Mouse (Mus musculus): Measurements from ENCODE around the gene Kif21a. TPM values are rescaled to one million over a fixed set of nuclear protein-coding genes. Genes with fewer than 3 reads are reported as not detected.

Kif21a gene
- polyA plus RNA-seq, 1 experiment = 24.2 TPM

DNA sequence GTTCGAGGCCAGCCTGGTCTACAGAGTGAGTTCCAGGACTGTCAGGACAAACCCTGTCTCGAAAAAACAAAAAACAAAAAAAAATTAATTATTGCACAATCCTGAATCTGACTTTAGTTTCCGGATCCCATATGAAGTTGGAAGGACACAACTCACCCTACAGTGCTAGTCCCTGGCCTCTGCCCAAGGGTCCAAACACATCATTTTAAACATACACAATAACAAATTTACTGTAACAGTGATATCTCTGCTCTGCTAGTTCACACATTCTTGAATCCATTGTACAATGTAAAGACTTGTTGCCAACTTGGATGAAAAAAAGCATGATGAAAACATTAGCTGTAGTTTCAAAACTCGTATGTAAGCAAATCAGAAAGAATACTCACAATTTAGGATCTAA, 6.5 kb downstream of the Kif21a start:
- no peaks in the 10 kb centered on the region for H3K27me3 ChIP-seq (replicated peaks; ENCODE audit: control insufficient read depth, insufficient read depth, low read length)
- no peak overlapping the region for H3K27ac ChIP-seq (ENCODE audit: insufficient read depth, low read depth, low read length)
- no peak for TF ChIP-seq CTCF (conservative IDR thresholded peaks at IDR 0.05; ENCODE audit: insufficient read depth, insufficient read length, low read depth, low read length)
- TF ChIP-seq POLR2A (IDR thresholded peaks at IDR 0.05; ENCODE audit: low read depth, low read length) = no peak
- H3K4me3 ChIP-seq (ENCODE audit: insufficient read depth, low read depth, low read length) = no peak overlapping the region
- no peak for DNase-seq
- H3K4me1 ChIP-seq (ENCODE audit: control insufficient read depth, insufficient read depth, low read length) = peaks cover 11% of the 10 kb centered on the region; the same call in 1 of the 2 replicates
- WGBS = 91% methylated on average over 4 of the region's 4 CpGs
- H3K36me3 ChIP-seq (ENCODE audit: control insufficient read depth, insufficient read depth, low read length) = no peaks in the 10 kb centered on the region

- H3K36me3 ChIP-seq (ENCODE audit: control insufficient read depth, insufficient read depth, low read length) = no peaks in the 10 kb centered on the region
- no peak for DNase-seq
- WGBS = 78% methylated on average over 5 of the region's 5 CpGs
- H3K27me3 ChIP-seq (replicated peaks; ENCODE audit: control insufficient read depth, insufficient read depth, low read length) = no peaks in the 10 kb centered on the region
- TF ChIP-seq POLR2A (IDR thresholded peaks at IDR 0.05; ENCODE audit: low read depth, low read length) (no peak), CTCF (conservative IDR thresholded peaks at IDR 0.05; ENCODE audit: insufficient read depth, insufficient read length, low read depth, low read length) (no peak)
- no peak overlapping the region for H3K27ac ChIP-seq (ENCODE audit: insufficient read depth, low read depth, low read length)
- H3K4me3 ChIP-seq (ENCODE audit: insufficient read depth, low read depth, low read length) = no peak overlapping the region
- H3K4me1 ChIP-seq (ENCODE audit: control insufficient read depth, insufficient read depth, low read length) = peaks cover 8% of the 10 kb centered on the region; the same call in 1 of the 2 replicates
Measured at GRCm38 (mm10) chr15:91038860-91039259, 10.9 kb downstream of the Kif21a start.

- TF ChIP-seq CTCF (conservative IDR thresholded peaks at IDR 0.05; ENCODE audit: insufficient read depth, insufficient read length, low read depth, low read length) = no peak
- TF ChIP-seq POLR2A (IDR thresholded peaks at IDR 0.05; ENCODE audit: low read depth, low read length) = no peak
- no peak overlapping the region for H3K4me3 ChIP-seq (ENCODE audit: insufficient read depth, low read depth, low read length)
- 51% methylated on average over 4 of the region's 4 CpGs for WGBS
- H3K27ac ChIP-seq (ENCODE audit: insufficient read depth, low read depth, low read length) = peak overlapping the region; percentile 95
- no peaks in the 10 kb centered on the region for H3K27me3 ChIP-seq (replicated peaks; ENCODE audit: control insufficient read depth, insufficient read depth, low read length)
- no peaks in the 10 kb centered on the region for H3K36me3 ChIP-seq (ENCODE audit: control insufficient read depth, insufficient read depth, low read length)
- peak; percentile 67 for DNase-seq
- peaks cover 14% of the 10 kb centered on the region; the same call in 1 of the 2 replicates for H3K4me1 ChIP-seq (ENCODE audit: control insufficient read depth, insufficient read depth, low read length)
Measured at GRCm38 (mm10) chr15:91034090-91034489, 15.7 kb downstream of the Kif21a start.

- 80% methylated on average over 6 of the region's 6 CpGs for WGBS
- no peak overlapping the region for H3K4me3 ChIP-seq (ENCODE audit: insufficient read depth, low read depth, low read length)
Measured at GRCm38 (mm10) chr15:91033529-91033928, 16.2 kb downstream of the Kif21a start.

GRCm38 (mm10) chr15:91028962-91029361, 20.8 kb downstream of the Kif21a start:
- Histone ChIP-seq H3K4me1 (ENCODE audit: control insufficient read depth, insufficient read depth, low read length) (peaks cover 6% of the 10 kb centered on the region; the same call in 1 of the 2 replicates), H3K36me3 (ENCODE audit: control insufficient read depth, insufficient read depth, low read length) (no peaks in the 10 kb centered on the region), H3K27me3 (replicated peaks; ENCODE audit: control insufficient read depth, insufficient read depth, low read length) (no peaks in the 10 kb centered on the region), H3K4me3 (ENCODE audit: insufficient read depth, low read depth, low read length) (no peak overlapping the region), H3K27ac (ENCODE audit: insufficient read depth, low read depth, low read length) (no peak overlapping the region)
- 90% methylated on average over 10 of the region's 10 CpGs for WGBS
- no peak for DNase-seq
- TF ChIP-seq CTCF (conservative IDR thresholded peaks at IDR 0.05; ENCODE audit: insufficient read depth, insufficient read length, low read depth, low read length) (no peak), POLR2A (IDR thresholded peaks at IDR 0.05; ENCODE audit: low read depth, low read length) (no peak)

More at GRCm38 (mm10) chr15:91033529-91033928, 16.2 kb downstream of the Kif21a start:
- Histone ChIP-seq H3K4me1 (ENCODE audit: control insufficient read depth, insufficient read depth, low read length) (peaks cover 14% of the 10 kb centered on the region; the same call in 1 of the 2 replicates), H3K36me3 (ENCODE audit: control insufficient read depth, insufficient read depth, low read length) (no peaks in the 10 kb centered on the region), H3K27ac (ENCODE audit: insufficient read depth, low read depth, low read length) (no peak overlapping the region), H3K27me3 (replicated peaks; ENCODE audit: control insufficient read depth, insufficient read depth, low read length) (no peaks in the 10 kb centered on the region)
- DNase-seq = no peak
- TF ChIP-seq POLR2A (IDR thresholded peaks at IDR 0.05; ENCODE audit: low read depth, low read length) (no peak), CTCF (conservative IDR thresholded peaks at IDR 0.05; ENCODE audit: insufficient read depth, insufficient read length, low read depth, low read length) (no peak)

DNA sequence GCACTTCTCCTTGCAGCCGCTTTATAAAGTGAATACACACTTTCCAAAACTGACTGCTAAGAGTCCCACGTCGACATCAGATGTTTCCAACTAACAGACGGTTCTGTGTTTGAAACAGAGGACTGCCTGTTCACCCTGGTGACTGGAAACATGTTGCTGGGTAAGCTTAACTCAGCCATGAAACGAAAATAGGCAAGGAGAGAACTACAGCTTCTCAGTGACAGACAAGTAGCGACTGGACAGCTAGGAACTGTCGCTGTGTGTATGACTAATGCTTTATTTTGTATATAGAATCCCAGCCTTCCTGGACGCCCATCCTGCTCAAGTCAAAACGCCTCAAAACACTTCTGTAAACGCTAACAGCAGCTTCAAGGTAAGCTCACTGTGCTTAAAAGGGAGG, 21.3 kb downstream of the Kif21a start:
- WGBS = 77% methylated on average over 10 of the region's 10 CpGs
- Histone ChIP-seq H3K36me3 (ENCODE audit: control insufficient read depth, insufficient read depth, low read length) (no peaks in the 10 kb centered on the region), H3K27ac (ENCODE audit: insufficient read depth, low read depth, low read length) (no peak overlapping the region), H3K27me3 (replicated peaks; ENCODE audit: control insufficient read depth, insufficient read depth, low read length) (no peaks in the 10 kb centered on the region), H3K4me1 (ENCODE audit: control insufficient read depth, insufficient read depth, low read length) (peaks cover 2% of the 10 kb centered on the region; the same call in 1 of the 2 replicates), H3K4me3 (ENCODE audit: insufficient read depth, low read depth, low read length) (no peak overlapping the region)
- TF ChIP-seq CTCF (conservative IDR thresholded peaks at IDR 0.05; ENCODE audit: insufficient read depth, insufficient read length, low read depth, low read length) (no peak), POLR2A (IDR thresholded peaks at IDR 0.05; ENCODE audit: low read depth, low read length) (no peak)
- no peak for DNase-seq

- H3K4me1 ChIP-seq (ENCODE audit: control insufficient read depth, insufficient read depth, low read length) = peaks cover 4% of the 10 kb centered on the region; the same call in 1 of the 2 replicates
- no peak overlapping the region for H3K4me3 ChIP-seq (ENCODE audit: insufficient read depth, low read depth, low read length)
- H3K36me3 ChIP-seq (ENCODE audit: control insufficient read depth, insufficient read depth, low read length) = no peaks in the 10 kb centered on the region
- TF ChIP-seq CTCF (conservative IDR thresholded peaks at IDR 0.05; ENCODE audit: insufficient read depth, insufficient read length, low read depth, low read length) (no peak), POLR2A (IDR thresholded peaks at IDR 0.05; ENCODE audit: low read depth, low read length) (no peak)
- DNase-seq = no peak
- WGBS = 85% methylated on average over 8 of the region's 8 CpGs
- no peak overlapping the region for H3K27ac ChIP-seq (ENCODE audit: insufficient read depth, low read depth, low read length)
- H3K27me3 ChIP-seq (replicated peaks; ENCODE audit: control insufficient read depth, insufficient read depth, low read length) = no peaks in the 10 kb centered on the region
Measured at GRCm38 (mm10) chr15:91022276-91022675, 27.5 kb downstream of the Kif21a start.
